Mouse (Mus musculus) liver, embryonic 14.5 days (tissue): Measurements from ENCODE around the gene Mlip.

ENCODE experiments used
- CTCF ChIP-seq: IDR thresholded peaks from 2 replicates; pipeline ENCODE4 v1.5.1; 2016; ENCODE audit warnings: antibody characterized with exemption, low read depth, control low read depth
- EP300 ChIP-seq: IDR thresholded peaks from 2 replicates; pipeline ENCODE4 v1.6.1; 2016; ENCODE audit warnings: antibody characterized with exemption, low read depth

GRCm38 (mm10) chr9:77399801-77400200 is 47.0 kb upstream of the Mlip start:
- TF ChIP-seq CTCF = no peak
- TF ChIP-seq EP300 = no peak
